Mouse (Mus musculus): ENCODE measurements around the gene Tmem186. TPM values are rescaled to one million over a fixed set of nuclear protein-coding genes. Genes with fewer than 3 reads are reported as not detected.

Gene Tmem186
- total and polyA plus RNA-seq, 2 experiments = 6.5 to 8.7 TPM

- Histone ChIP-seq H3K27me3 (ENCODE audit: control insufficient read depth, insufficient read depth, low read length) (no peaks in the 10 kb centered on the region), H3K36me3 (ENCODE audit: control insufficient read depth, insufficient read depth, low read length) (peaks cover 4% of the 10 kb centered on the region), H3K4me3 (ENCODE audit: insufficient read depth, low read depth, low read length) (no peak overlapping the region), H3K79me2 (ENCODE audit: control insufficient read depth, insufficient read depth, low read length) (peaks cover 56% of the 10 kb centered on the region), H3K27ac (replicated peaks; ENCODE audit: insufficient read depth, low read depth, low read length) (no peak overlapping the region), H3K4me1 (ENCODE audit: control insufficient read depth, insufficient read depth, low read length) (peaks cover 51% of the 10 kb centered on the region), H3K9ac (ENCODE audit: low read depth, low read length) (no peak overlapping the region)
- no peak for DNase-seq (ENCODE audit: extremely low read depth, low read depth, low spot score)
- TF ChIP-seq CTCF (IDR thresholded peaks at IDR 0.05; ENCODE audit: low read depth, low read length) (no peak), POLR2A (IDR thresholded peaks at IDR 0.05; ENCODE audit: extremely low read depth, insufficient read depth, low read length) (no peak)
- WGBS = 37% methylated on average over 2 of the region's 2 CpGs
Observed at GRCm38 (mm10) chr16:8666452-8666851, 28.9 kb upstream of the Tmem186 start.

GRCm38 (mm10) chr16:8665367-8665766 lies 27.9 kb upstream of the Tmem186 start:
- peaks cover 47% of the 10 kb centered on the region for H3K79me2 ChIP-seq (ENCODE audit: control insufficient read depth, insufficient read depth, low read length)
- peaks cover 4% of the 10 kb centered on the region for H3K36me3 ChIP-seq (ENCODE audit: control insufficient read depth, insufficient read depth, low read length)
- DNase-seq (ENCODE audit: extremely low read depth, low read depth, low spot score) = no peak
- H3K9ac ChIP-seq (ENCODE audit: low read depth, low read length) = no peak overlapping the region
- H3K4me1 ChIP-seq (ENCODE audit: control insufficient read depth, insufficient read depth, low read length) = peaks cover 45% of the 10 kb centered on the region
- H3K27ac ChIP-seq (replicated peaks; ENCODE audit: insufficient read depth, low read depth, low read length) = no peak overlapping the region
- 67% methylated on average over 5 of the region's 5 CpGs for WGBS
- H3K27me3 ChIP-seq (ENCODE audit: control insufficient read depth, insufficient read depth, low read length) = no peaks in the 10 kb centered on the region
- H3K4me3 ChIP-seq (ENCODE audit: insufficient read depth, low read depth, low read length) = no peak overlapping the region
- TF ChIP-seq CTCF (IDR thresholded peaks at IDR 0.05; ENCODE audit: low read depth, low read length) (no peak), POLR2A (IDR thresholded peaks at IDR 0.05; ENCODE audit: extremely low read depth, insufficient read depth, low read length) (no peak)

GRCm38 (mm10) chr16:8663606-8664539 lies 26.4 kb upstream of the Tmem186 start:
- Histone ChIP-seq H3K4me1 (ENCODE audit: control insufficient read depth, insufficient read depth, low read length) (peaks cover 47% of the 10 kb centered on the region), H3K27ac (replicated peaks; ENCODE audit: insufficient read depth, low read depth, low read length) (no peak overlapping the region), H3K36me3 (ENCODE audit: control insufficient read depth, insufficient read depth, low read length) (peaks cover 11% of the 10 kb centered on the region), H3K79me2 (ENCODE audit: control insufficient read depth, insufficient read depth, low read length) (peaks cover 32% of the 10 kb centered on the region), H3K9ac (ENCODE audit: low read depth, low read length) (no peak overlapping the region), H3K27me3 (ENCODE audit: control insufficient read depth, insufficient read depth, low read length) (no peaks in the 10 kb centered on the region), H3K4me3 (ENCODE audit: insufficient read depth, low read depth, low read length) (no peak overlapping the region)
- TF ChIP-seq POLR2A (IDR thresholded peaks at IDR 0.05; ENCODE audit: extremely low read depth, insufficient read depth, low read length) (no peak), CTCF (IDR thresholded peaks at IDR 0.05; ENCODE audit: low read depth, low read length) (no peak)
- no peak for DNase-seq (ENCODE audit: extremely low read depth, low read depth, low spot score)
- 82% methylated on average over 24 of the region's 24 CpGs for WGBS

- peaks cover 50% of the 10 kb centered on the region for H3K4me1 ChIP-seq (ENCODE audit: control insufficient read depth, insufficient read depth, low read length)
- H3K36me3 ChIP-seq (ENCODE audit: control insufficient read depth, insufficient read depth, low read length) = peaks cover 11% of the 10 kb centered on the region
- no peak overlapping the region for H3K9ac ChIP-seq (ENCODE audit: low read depth, low read length)
- DNase-seq (ENCODE audit: extremely low read depth, low read depth, low spot score) = no peak
- WGBS = 66% methylated on average over 2 of the region's 2 CpGs
- H3K4me3 ChIP-seq (ENCODE audit: insufficient read depth, low read depth, low read length) = no peak overlapping the region
- TF ChIP-seq CTCF (IDR thresholded peaks at IDR 0.05; ENCODE audit: low read depth, low read length) (no peak), POLR2A (IDR thresholded peaks at IDR 0.05; ENCODE audit: extremely low read depth, insufficient read depth, low read length) (no peak)
- H3K27me3 ChIP-seq (ENCODE audit: control insufficient read depth, insufficient read depth, low read length) = no peaks in the 10 kb centered on the region
- H3K27ac ChIP-seq (replicated peaks; ENCODE audit: insufficient read depth, low read depth, low read length) = no peak overlapping the region
- H3K79me2 ChIP-seq (ENCODE audit: control insufficient read depth, insufficient read depth, low read length) = peaks cover 25% of the 10 kb centered on the region
Observed at GRCm38 (mm10) chr16:8663022-8663421, 25.5 kb upstream of the Tmem186 start.

GRCm38 (mm10) chr16:8658764-8659163 lies 21.3 kb upstream of the Tmem186 start:
- peaks cover 11% of the 10 kb centered on the region for H3K36me3 ChIP-seq (ENCODE audit: control insufficient read depth, insufficient read depth, low read length)
- no peaks in the 10 kb centered on the region for H3K27me3 ChIP-seq (ENCODE audit: control insufficient read depth, insufficient read depth, low read length)
- H3K27ac ChIP-seq (replicated peaks; ENCODE audit: insufficient read depth, low read depth, low read length) = peak overlapping the region; percentile 61
- H3K4me1 ChIP-seq (ENCODE audit: control insufficient read depth, insufficient read depth, low read length) = peaks cover 25% of the 10 kb centered on the region
- TF ChIP-seq CTCF (IDR thresholded peaks at IDR 0.05; ENCODE audit: low read depth, low read length) = no peak
- TF ChIP-seq POLR2A (IDR thresholded peaks at IDR 0.05; ENCODE audit: extremely low read depth, insufficient read depth, low read length) = no peak
- DNase-seq (ENCODE audit: extremely low read depth, low read depth, low spot score) = peak; percentile 78
- H3K79me2 ChIP-seq (ENCODE audit: control insufficient read depth, insufficient read depth, low read length) = no peaks in the 10 kb centered on the region
- no peak overlapping the region for H3K9ac ChIP-seq (ENCODE audit: low read depth, low read length)
- 38% methylated on average over 4 of the region's 4 CpGs for WGBS
- no peak overlapping the region for H3K4me3 ChIP-seq (ENCODE audit: insufficient read depth, low read depth, low read length)

- H3K9ac ChIP-seq (ENCODE audit: low read depth, low read length) = no peak overlapping the region
- H3K36me3 ChIP-seq (ENCODE audit: control insufficient read depth, insufficient read depth, low read length) = peaks cover 12% of the 10 kb centered on the region
- TF ChIP-seq CTCF (IDR thresholded peaks at IDR 0.05; ENCODE audit: low read depth, low read length) (no peak), POLR2A (IDR thresholded peaks at IDR 0.05; ENCODE audit: extremely low read depth, insufficient read depth, low read length) (no peak)
- H3K4me3 ChIP-seq (ENCODE audit: insufficient read depth, low read depth, low read length) = no peak overlapping the region
- H3K79me2 ChIP-seq (ENCODE audit: control insufficient read depth, insufficient read depth, low read length) = no peaks in the 10 kb centered on the region
- H3K27ac ChIP-seq (replicated peaks; ENCODE audit: insufficient read depth, low read depth, low read length) = peak overlapping the region; percentile 65
- peaks cover 25% of the 10 kb centered on the region for H3K4me1 ChIP-seq (ENCODE audit: control insufficient read depth, insufficient read depth, low read length)
- no peaks in the 10 kb centered on the region for H3K27me3 ChIP-seq (ENCODE audit: control insufficient read depth, insufficient read depth, low read length)
- WGBS = 44% methylated on average over 4 of the region's 4 CpGs
- DNase-seq (ENCODE audit: extremely low read depth, low read depth, low spot score) = peak; percentile 78
Observed at GRCm38 (mm10) chr16:8658349-8658748, 20.8 kb upstream of the Tmem186 start.

Measured in liver, adult 2 months (tissue).